Mouse (Mus musculus) retina, adult 2 months (tissue): ENCODE results near the gene Krt14.

ENCODE experiments used
- DNase-seq: peaks from one replicate; pipeline ENCODE4 v3.0.0-alpha.2; 2012; ENCODE audit warnings: low read depth, low spot score

Krt14 gene

DNA sequence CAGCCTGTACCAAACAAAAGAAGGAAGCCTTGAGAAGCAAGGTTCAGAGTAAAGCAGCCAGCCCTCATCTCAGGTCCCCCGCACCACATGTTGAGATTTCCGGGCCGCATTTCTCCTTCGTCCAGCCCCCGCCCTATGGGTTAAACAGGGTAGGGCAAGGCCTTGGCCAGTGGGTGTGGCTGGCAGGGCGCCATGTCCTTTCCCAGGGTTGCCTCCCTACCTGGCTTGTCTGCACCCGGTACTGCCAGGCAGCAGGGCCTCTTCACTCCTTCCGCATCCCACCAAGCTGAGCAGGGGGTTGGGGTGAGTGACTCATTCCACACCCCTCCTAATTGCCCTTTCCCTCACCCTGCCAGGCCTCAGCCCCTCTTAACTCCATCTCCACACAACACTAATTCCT, 39.3 kb downstream of the Krt14 start:
- no peak for DNase-seq

DNA sequence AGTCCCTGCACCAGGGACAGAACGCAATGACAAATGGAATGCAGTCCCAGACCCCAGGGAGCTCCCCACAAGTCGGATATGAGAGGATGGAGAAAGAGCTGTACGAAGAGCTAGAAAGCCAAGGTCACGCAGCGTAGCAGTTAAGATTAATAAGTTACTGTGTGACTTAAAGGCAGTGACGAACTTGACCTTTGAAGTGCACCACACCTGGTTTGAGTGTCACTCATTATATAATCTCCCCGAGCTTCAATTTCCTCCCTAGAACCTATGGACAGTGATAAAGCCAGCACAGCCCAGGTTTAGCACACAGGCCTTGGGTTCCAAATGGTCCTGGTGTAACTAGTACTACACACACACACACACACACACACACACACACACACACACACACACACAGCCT, 43.0 kb downstream of the Krt14 start:
- DNase-seq, result no peak

DNA sequence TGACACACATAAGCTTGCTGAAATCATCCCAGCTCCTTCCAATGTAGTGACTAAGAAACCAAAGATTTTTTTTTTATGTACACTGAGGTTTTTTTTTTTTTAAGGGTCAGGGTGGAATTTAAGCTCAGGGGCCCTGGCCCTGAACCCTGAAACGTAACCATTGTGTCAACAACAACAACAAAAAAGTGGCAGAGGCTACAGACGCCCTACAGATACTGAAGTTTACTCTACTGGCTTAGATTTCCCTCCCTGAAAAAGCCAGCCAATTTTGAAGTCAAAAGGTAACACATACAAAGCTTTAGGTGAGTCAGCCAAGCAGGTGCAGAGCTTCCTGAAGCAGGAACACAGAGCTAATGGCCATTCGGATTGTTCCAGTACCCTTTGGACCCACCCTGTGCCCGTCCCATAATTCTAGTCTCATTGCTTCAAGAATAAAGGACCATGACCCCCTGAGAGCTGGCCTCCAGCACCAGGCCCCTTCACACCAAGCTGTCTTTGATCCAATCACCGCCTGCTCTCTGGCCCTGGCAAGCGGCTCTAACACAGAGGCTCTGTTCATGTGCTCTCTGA, 49.4 kb downstream of the Krt14 start:
- no peak for DNase-seq

DNA sequence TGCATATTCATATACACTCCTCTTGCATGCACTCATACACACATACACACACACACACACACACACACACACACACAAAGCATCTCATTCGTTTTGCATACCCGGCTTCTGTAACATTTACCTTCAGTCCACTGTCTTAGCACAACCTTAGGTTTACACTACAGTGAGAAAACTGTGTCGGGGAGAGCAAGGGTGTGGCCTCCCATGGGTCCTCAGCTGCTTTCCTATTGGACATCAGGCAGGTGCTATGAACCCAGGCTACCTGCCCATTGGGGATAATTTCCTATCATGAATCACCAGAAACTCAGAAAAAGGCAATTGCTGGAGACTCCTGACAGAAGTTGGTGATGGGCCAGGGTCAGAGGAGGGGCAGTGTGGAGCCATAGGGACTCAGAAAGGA, 50.0 kb downstream of the Krt14 start:
- no peak for DNase-seq

GRCm38 (mm10) chr11:100155497-100156255, 51.7 kb downstream of the Krt14 start:
- no peak for DNase-seq
